Mouse (Mus musculus) embryo, embryonic 10 days (tissue): Measurements from ENCODE around the gene A430078G23Rik.
"Not testable (repeated sequence)": the region's sequence is repeated elsewhere in the genome, so short reads cannot be mapped to it uniquely, and the experiment has no call there.

Source experiments
- DNase-seq: peaks from one replicate; pipeline ENCODE4 v3.0.0-alpha.2; 2015; ENCODE audit warnings: low spot score

A430078G23Rik gene

GRCm38 (mm10) chr8:3353189-3353810 lies at the start of gene A430078G23Rik:
Gene A430078G23Rik, plus strand, starts transcription at chr8:3353415.
- no peak for DNase-seq

GRCm38 (mm10) chr8:3308205-3308800 lies 44.9 kb upstream of the A430078G23Rik start:
- DNase-seq = not testable (repeated sequence)

- DNase-seq = no peak
Measured at GRCm38 (mm10) chr8:3309636-3310035, 43.6 kb upstream of the A430078G23Rik start.

GRCm38 (mm10) chr8:3311482-3311881 lies 41.7 kb upstream of the A430078G23Rik start:
- DNase-seq = no peak

- not testable (repeated sequence) for DNase-seq
Measured at GRCm38 (mm10) chr8:3313417-3313816, 39.8 kb upstream of the A430078G23Rik start.

- DNase-seq = no peak
Measured at GRCm38 (mm10) chr8:3313843-3314242, 39.4 kb upstream of the A430078G23Rik start.

GRCm38 (mm10) chr8:3314345-3314744 lies 38.9 kb upstream of the A430078G23Rik start:
- no peak for DNase-seq

- DNase-seq = no peak
Measured at GRCm38 (mm10) chr8:3316585-3316984, 36.6 kb upstream of the A430078G23Rik start.

- not testable (repeated sequence) for DNase-seq
Measured at GRCm38 (mm10) chr8:3319267-3319666, 33.9 kb upstream of the A430078G23Rik start.

GRCm38 (mm10) chr8:3324253-3324652 lies 29.0 kb upstream of the A430078G23Rik start:
- DNase-seq = no peak

- DNase-seq = no peak
Measured at GRCm38 (mm10) chr8:3327056-3327455, 26.2 kb upstream of the A430078G23Rik start.

- no peak for DNase-seq
Measured at GRCm38 (mm10) chr8:3327538-3328245, 25.5 kb upstream of the A430078G23Rik start.

- peak; percentile 76 for DNase-seq
Measured at GRCm38 (mm10) chr8:3330662-3331061, 22.6 kb upstream of the A430078G23Rik start.

GRCm38 (mm10) chr8:3331692-3332091 lies 21.5 kb upstream of the A430078G23Rik start:
- DNase-seq = no peak

GRCm38 (mm10) chr8:3335881-3336280 lies 17.3 kb upstream of the A430078G23Rik start:
- DNase-seq = no peak

GRCm38 (mm10) chr8:3336658-3337524 lies 16.3 kb upstream of the A430078G23Rik start:
- peak; percentile 60 for DNase-seq

- DNase-seq = not testable (repeated sequence)
Measured at GRCm38 (mm10) chr8:3337525-3337824, 15.7 kb upstream of the A430078G23Rik start.

- no peak for DNase-seq
Measured at GRCm38 (mm10) chr8:3337971-3338370, 15.2 kb upstream of the A430078G23Rik start.

GRCm38 (mm10) chr8:3340711-3341110 lies 12.5 kb upstream of the A430078G23Rik start:
- DNase-seq = not testable (repeated sequence)

- DNase-seq = no peak
Measured at GRCm38 (mm10) chr8:3345337-3345736, 7.9 kb upstream of the A430078G23Rik start.

- no peak for DNase-seq
Measured at GRCm38 (mm10) chr8:3346691-3347413, 6.4 kb upstream of the A430078G23Rik start.
